ENCODE assay signal across 8 mouse cellular contexts in the genomic region with DNA sequence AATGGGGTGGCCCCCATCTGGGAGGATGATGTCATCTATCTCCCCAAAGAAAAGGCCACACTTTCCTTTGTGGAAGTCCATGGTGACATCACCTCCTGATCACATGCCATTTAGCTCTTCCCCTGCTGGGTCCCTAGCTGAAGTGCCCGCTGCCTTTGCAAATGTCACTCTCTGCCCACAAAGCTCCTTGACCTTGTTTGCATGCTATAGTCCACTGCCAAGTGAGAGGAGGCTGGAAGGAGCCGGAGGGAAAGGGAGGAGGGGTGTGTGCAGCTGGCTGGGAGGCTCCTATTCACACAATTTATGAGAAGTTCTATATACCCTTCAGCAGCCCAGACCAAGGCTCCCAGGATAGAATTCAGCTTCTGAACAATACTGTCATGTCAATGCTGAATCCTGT.
A peak's percentile ranks its signal among the peaks of the same experiment; 100 is the strongest.
DNase-seq lines count a peak whose midpoint lies in the region; ATAC-seq lines count a peak whose summit lies in the region.
"Had no signal": no experiment of that assay in that cellular context is flagged by ENCODE, and none has a peak within 500 bp of the region (broad histone marks: within the 10 kb centered on the region; RNA-seq: fewer than 3 reads in every experiment).

No protein-coding gene starts in this region.

- H3K4me3 ChIP-seq in forebrain, embryonic 12.5 days (replicated peaks) = no peak overlapping the region
- H3K4me3 ChIP-seq in macrophage (ENCODE audit: inconsistent target) = no peak overlapping the region
- H3K4me3 ChIP-seq: embryonic facial prominence, embryonic 13.5 days had no signal

- peak overlapping the region; percentile 76 for H3K27ac ChIP-seq in forebrain, embryonic 12.5 days
- H3K27ac ChIP-seq in macrophage = peak overlapping the region; percentile 73
- H3K27ac ChIP-seq: embryonic facial prominence, embryonic 13.5 days had no signal

- peak; percentile 91 for ATAC-seq in forebrain, embryonic 12.5 days (ENCODE audit: low FRiP score)
- peak; percentile 37 to 57 for ATAC-seq in hematopoietic stem cell, adult 5-6 weeks (replicated peaks in 1 of 2; ENCODE audit: insufficient read depth in 1 of 2, low FRiP score in 2 of 2, low TSS enrichment in 1 of 2, low read depth in 1 of 2, poor library complexity in 2 of 2, severe bottlenecking in 2 of 2)

- H3K9ac ChIP-seq in forebrain, embryonic 12.5 days = no peak overlapping the region
- H3K9ac ChIP-seq: embryonic facial prominence, embryonic 13.5 days had no signal

- H3K4me2 ChIP-seq in forebrain, embryonic 12.5 days = no peak overlapping the region
- H3K4me2 ChIP-seq: embryonic facial prominence, embryonic 13.5 days had no signal

- no peaks in the 10 kb centered on the region for H3K9me3 ChIP-seq in forebrain, embryonic 12.5 days
- H3K9me3 ChIP-seq: embryonic facial prominence, embryonic 13.5 days had no signal

- no peaks in the 10 kb centered on the region for H3K79me2 ChIP-seq in macrophage (ENCODE audit: inconsistent target)

- WGBS in forebrain, embryonic 12.5 days = 7% methylated on average over 2 of the region's 2 CpGs
- 60% methylated on average over 2 of the region's 2 CpGs for WGBS in macrophage (ENCODE audit: missing documents)

- no peaks in the 10 kb centered on the region for H3K36me3 ChIP-seq in forebrain, embryonic 12.5 days (replicated peaks)
- H3K36me3 ChIP-seq in macrophage (ENCODE audit: inconsistent target) = no peaks in the 10 kb centered on the region
- H3K36me3 ChIP-seq: embryonic facial prominence, embryonic 13.5 days had no signal

- no peaks in the 10 kb centered on the region for H3K27me3 ChIP-seq in forebrain, embryonic 12.5 days
- H3K27me3 ChIP-seq: embryonic facial prominence, embryonic 13.5 days had no signal

- peaks cover 37% of the 10 kb centered on the region for H3K4me1 ChIP-seq in forebrain, embryonic 12.5 days
- H3K4me1 ChIP-seq: embryonic facial prominence, embryonic 13.5 days had no signal

- DNase-seq in Muller cell, postnatal 12 days (ENCODE audit: inconsistent ontology term) = peak; percentile 87
- peak; percentile 72 to 75 for DNase-seq in adrenal gland, postnatal 36 days
- peak; percentile 49 for DNase-seq in testis, postnatal 14 days (ENCODE audit: low spot score)
- DNase-seq in left cerebral cortex, adult 9 months (ENCODE audit: low spot score in 2 of 2) = no peak

Comparison
In these comparisons a context has a peak if more than half of its experiments do, and no peak if none do; other contexts are left out.
1. DNase-seq: peak in Muller cell, postnatal 12 days (single experiment), adrenal gland, postnatal 36 days (2 of 2) and testis, postnatal 14 days (single experiment); none in left cerebral cortex, adult 9 months (0 of 2).